Mouse (Mus musculus) heart, embryonic 11.5 days (tissue): ENCODE results near the gene Prkcq. TPM values are rescaled to one million over a fixed set of nuclear protein-coding genes. Genes with fewer than 3 reads are reported as not detected.

Experiments
- ATAC-seq: fragments of 200-750 bp; cut with Nextera tagmentation; replicated peaks from 2 replicates; pipeline ENCODE4 v1.8.0; 2017; ENCODE audit warnings: moderate library complexity; ENCODE audit not compliant: insufficient number of reproducible peaks, low FRiP score, low TSS enrichment
- H3K27ac ChIP-seq: fragments of 300-500 bp; sonication (generic); 2 replicates; pipeline ENCODE4 v1.5.1; 2014; ENCODE audit warnings: mild to moderate bottlenecking, low read depth, low read length
- H3K27me3 ChIP-seq: fragments of 300-500 bp; sonication (generic); 2 replicates; pipeline ENCODE4 v1.6.1; 2014; ENCODE audit warnings: mild to moderate bottlenecking, low read length, mixed read lengths; ENCODE audit not compliant: control insufficient read depth, insufficient read depth
- H3K36me3 ChIP-seq: fragments of 300-500 bp; sonication (generic); 2 replicates; pipeline ENCODE4 v1.6.1; 2014; ENCODE audit warnings: mild to moderate bottlenecking, low read length, moderate library complexity, mixed read lengths; ENCODE audit not compliant: control insufficient read depth, insufficient read depth
- H3K4me1 ChIP-seq: fragments of 300-500 bp; sonication (generic); 2 replicates; pipeline ENCODE4 v1.6.1; 2014; ENCODE audit warnings: low read length; ENCODE audit not compliant: control insufficient read depth, insufficient read depth
- H3K4me2 ChIP-seq: fragments of 300-500 bp; sonication (generic); 2 replicates; pipeline ENCODE4 v1.6.1; 2014; ENCODE audit warnings: mild to moderate bottlenecking, moderate library complexity
- H3K4me3 ChIP-seq: fragments of 300-500 bp; sonication (generic); 2 replicates; pipeline ENCODE4 v1.5.1; 2014; ENCODE audit warnings: low read depth, low read length
- H3K9ac ChIP-seq: fragments of 300-500 bp; sonication (generic); 2 replicates; pipeline ENCODE4 v1.6.1; 2014; ENCODE audit warnings: mild to moderate bottlenecking, low read depth, low read length, moderate library complexity
- H3K9me3 ChIP-seq: fragments of 300-500 bp; sonication (generic); replicated peaks from 2 replicates; pipeline ENCODE4 v1.6.1; 2016; ENCODE audit warnings: low read length; ENCODE audit not compliant: control insufficient read depth
- WGBS: fragments of 180-500 bp; shearing (Covaris S2); extraction: QIAGEN DNeasy Blood & Tissue Kit; methylation state at CpG from one replicate; pipeline ENCODE4 v1.1.7; 2014; ENCODE audit not compliant: insufficient replicate concordance; 5-methylcytosine and 5-hydroxymethylcytosine counted together
- polyA plus RNA-seq: library from polyadenylated mRNA; unstranded; fragments of >200 nt; fragmentation: Nextera tagmentation; extraction: Ambion mirVana; gene quantifications from 2 replicates; pipeline ENCODE4 v1.2.1, GENCODE M21; 2014

Prkcq gene
- polyA plus RNA-seq, 1 experiment from 2014 or later = 1.7 TPM

DNA sequence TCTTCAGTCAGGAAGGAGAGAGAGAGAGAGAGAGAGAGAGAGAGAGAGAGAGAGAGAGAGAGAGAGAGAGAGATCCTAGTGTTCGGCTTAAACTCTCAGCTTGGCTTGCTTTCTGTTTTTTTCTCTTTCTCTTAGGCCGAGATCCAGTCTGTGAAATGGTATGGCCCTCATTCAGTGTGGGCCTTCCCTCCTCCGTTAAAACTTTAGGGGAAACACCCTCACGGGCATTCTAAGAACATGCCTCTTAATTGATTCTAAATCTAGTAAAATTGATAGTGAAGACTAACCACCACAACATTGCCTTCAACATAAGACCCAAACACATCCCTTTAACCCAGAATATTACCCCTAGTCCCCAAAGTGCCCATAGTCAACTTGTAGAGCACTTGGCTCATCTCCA lies 66.3 kb downstream of the Prkcq start:
- Histone ChIP-seq H3K36me3 (no peaks in the 10 kb centered on the region), H3K9me3 (no peaks in the 10 kb centered on the region), H3K4me3 (no peak overlapping the region), H3K4me1 (no peaks in the 10 kb centered on the region), H3K27me3 (no peaks in the 10 kb centered on the region), H3K9ac (no peak overlapping the region), H3K4me2 (no peak overlapping the region), H3K27ac (no peak overlapping the region)
- ATAC-seq = no peak
- WGBS = 81% methylated on average over 4 of the region's 4 CpGs

DNA sequence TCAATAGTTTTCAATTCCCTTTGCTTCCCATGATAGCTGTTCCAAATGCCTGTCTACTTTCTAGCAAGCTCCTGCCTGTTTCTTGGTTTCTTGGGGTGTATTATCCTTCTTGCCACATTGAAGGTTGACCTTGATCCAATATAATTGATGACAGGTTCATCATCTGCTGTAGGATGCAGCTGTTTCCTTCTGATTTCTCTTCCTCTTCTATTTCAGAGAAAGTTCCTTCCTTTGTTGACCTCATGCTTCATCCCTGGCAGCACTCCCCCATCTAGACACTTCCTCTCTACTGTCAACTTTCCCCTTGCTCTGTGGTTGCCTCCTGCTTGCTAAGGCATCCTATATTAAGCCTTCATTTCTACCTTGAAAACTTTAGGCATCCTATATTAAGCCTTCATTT lies 67.6 kb downstream of the Prkcq start:
- Histone ChIP-seq H3K27me3 (no peaks in the 10 kb centered on the region), H3K4me3 (no peak overlapping the region), H3K9me3 (no peaks in the 10 kb centered on the region), H3K9ac (no peak overlapping the region), H3K4me2 (no peak overlapping the region), H3K4me1 (no peaks in the 10 kb centered on the region), H3K27ac (no peak overlapping the region), H3K36me3 (no peaks in the 10 kb centered on the region)
- no peak for ATAC-seq

DNA sequence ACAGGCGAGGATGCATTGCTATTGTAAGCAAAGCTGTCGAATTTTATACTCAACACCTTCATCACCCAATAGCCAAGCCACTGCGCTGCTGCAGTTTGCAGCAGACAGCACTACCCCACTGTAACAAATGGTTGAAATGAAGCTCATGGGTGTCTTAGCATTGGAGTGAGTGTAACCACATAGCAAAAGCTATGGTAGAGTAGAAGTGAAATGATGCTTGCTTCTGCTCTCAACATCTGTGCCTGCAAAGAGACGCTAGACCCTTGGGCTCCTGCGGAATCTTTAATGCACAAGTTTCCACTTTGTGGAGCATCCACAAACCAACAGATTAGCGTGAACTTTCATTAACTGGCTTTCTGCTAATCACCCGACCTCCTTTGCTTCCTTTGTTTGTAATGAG lies 74.0 kb downstream of the Prkcq start:
- H3K9me3 ChIP-seq = no peaks in the 10 kb centered on the region
- WGBS = 68% methylated on average over 7 of the region's 7 CpGs
- no peaks in the 10 kb centered on the region for H3K27me3 ChIP-seq
- H3K4me1 ChIP-seq = no peaks in the 10 kb centered on the region
- no peak overlapping the region for H3K4me2 ChIP-seq
- no peak overlapping the region for H3K27ac ChIP-seq
- H3K4me3 ChIP-seq = no peak overlapping the region
- no peak overlapping the region for H3K9ac ChIP-seq
- no peak for ATAC-seq
- no peaks in the 10 kb centered on the region for H3K36me3 ChIP-seq

- H3K4me2 ChIP-seq = no peak overlapping the region
- no peaks in the 10 kb centered on the region for H3K36me3 ChIP-seq
- ATAC-seq = no peak
- H3K9ac ChIP-seq = no peak overlapping the region
- H3K27ac ChIP-seq = no peak overlapping the region
- H3K9me3 ChIP-seq = no peaks in the 10 kb centered on the region
- no peak overlapping the region for H3K4me3 ChIP-seq
- H3K4me1 ChIP-seq = no peaks in the 10 kb centered on the region
- 51% methylated on average over 8 of the region's 8 CpGs for WGBS
- no peaks in the 10 kb centered on the region for H3K27me3 ChIP-seq
Observed at GRCm38 (mm10) chr2:11253945-11254344, 82.0 kb downstream of the Prkcq start.

DNA sequence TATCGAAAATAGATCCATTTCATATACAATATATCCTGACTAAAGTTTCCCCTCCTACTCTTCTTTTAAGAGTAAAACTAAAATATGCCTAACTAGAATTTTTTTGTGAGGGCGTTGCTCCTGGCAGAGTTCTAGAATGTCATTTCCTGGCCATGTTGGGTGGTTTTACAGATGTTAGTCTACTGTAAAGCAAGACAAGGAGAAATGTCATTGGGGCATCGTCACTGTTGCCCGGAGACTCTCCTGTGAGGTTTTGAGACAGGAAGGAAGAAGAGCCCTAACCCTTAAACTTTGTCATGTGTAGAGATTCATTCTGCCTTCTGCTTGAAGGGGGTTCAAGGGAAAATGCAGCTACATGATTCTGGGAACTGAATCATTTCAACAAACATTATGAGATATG lies 82.5 kb downstream of the Prkcq start:
- no peaks in the 10 kb centered on the region for H3K4me1 ChIP-seq
- no peak overlapping the region for H3K4me2 ChIP-seq
- H3K9me3 ChIP-seq = no peaks in the 10 kb centered on the region
- H3K36me3 ChIP-seq = no peaks in the 10 kb centered on the region
- no peak overlapping the region for H3K9ac ChIP-seq
- H3K27me3 ChIP-seq = no peaks in the 10 kb centered on the region
- ATAC-seq = no peak
- H3K27ac ChIP-seq = no peak overlapping the region
- no peak overlapping the region for H3K4me3 ChIP-seq
- 85% methylated on average over 4 of the region's 4 CpGs for WGBS

DNA sequence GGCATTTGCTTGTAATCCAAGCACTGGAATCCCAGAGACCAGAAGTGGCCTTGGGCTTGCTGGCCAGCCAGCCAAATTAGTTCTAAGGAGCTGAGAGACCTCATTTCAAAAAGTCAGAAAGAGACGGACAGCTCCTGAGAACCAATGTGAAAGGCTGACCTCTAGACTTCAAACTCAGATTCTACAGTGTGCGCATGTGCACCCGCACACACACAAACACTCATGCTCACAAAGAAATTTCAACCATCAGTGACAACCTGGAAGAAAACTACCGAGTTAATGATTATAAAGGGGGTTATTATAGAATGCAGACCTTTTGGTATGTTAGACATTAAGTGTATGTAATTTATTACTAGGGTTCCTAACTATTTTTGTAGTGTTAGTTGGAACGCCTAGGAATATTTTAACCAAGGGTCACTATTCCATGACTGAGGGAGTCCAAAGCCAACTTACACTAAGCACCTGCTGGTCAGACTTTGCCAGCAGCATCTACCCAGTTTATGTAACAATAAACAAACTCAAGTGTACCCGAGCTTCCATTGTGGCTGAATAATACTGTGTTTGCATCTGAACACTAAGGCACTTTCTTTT lies 85.4 kb downstream of the Prkcq start:
- 77% methylated on average over 6 of the region's 6 CpGs for WGBS
- H3K4me2 ChIP-seq = no peak overlapping the region
- no peaks in the 10 kb centered on the region for H3K4me1 ChIP-seq
- H3K27ac ChIP-seq = no peak overlapping the region
- H3K27me3 ChIP-seq = no peaks in the 10 kb centered on the region
- H3K36me3 ChIP-seq = no peaks in the 10 kb centered on the region
- no peaks in the 10 kb centered on the region for H3K9me3 ChIP-seq
- no peak overlapping the region for H3K4me3 ChIP-seq
- ATAC-seq = no peak
- H3K9ac ChIP-seq = no peak overlapping the region

GRCm38 (mm10) chr2:11258181-11258580 lies 86.3 kb downstream of the Prkcq start:
- H3K9ac ChIP-seq = no peak overlapping the region
- no peaks in the 10 kb centered on the region for H3K9me3 ChIP-seq
- no peak for ATAC-seq
- H3K4me1 ChIP-seq = no peaks in the 10 kb centered on the region
- no peak overlapping the region for H3K4me3 ChIP-seq
- WGBS = 73% methylated on average over 1 of the region's 1 CpGs
- H3K27me3 ChIP-seq = no peaks in the 10 kb centered on the region
- H3K4me2 ChIP-seq = no peak overlapping the region
- no peaks in the 10 kb centered on the region for H3K36me3 ChIP-seq
- no peak overlapping the region for H3K27ac ChIP-seq

DNA sequence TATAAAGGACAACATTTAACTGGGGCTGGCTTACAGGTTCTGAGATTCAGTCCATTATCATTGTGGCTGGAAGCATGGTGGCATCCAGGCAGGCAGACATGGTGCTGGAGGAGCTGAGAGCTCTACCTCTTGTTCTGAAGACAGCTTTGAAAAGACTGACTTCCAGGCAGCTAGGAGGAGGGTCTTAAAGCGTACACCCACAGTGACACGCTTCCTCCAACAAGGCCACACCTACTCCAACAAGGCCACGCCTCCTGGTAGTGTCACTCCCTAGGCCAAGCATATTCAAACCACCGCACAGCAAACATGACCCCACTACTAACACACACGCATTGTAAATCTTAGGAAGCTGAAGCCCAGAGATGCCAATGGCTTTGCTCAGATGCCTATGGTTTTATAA lies 87.5 kb downstream of the Prkcq start:
- H3K4me1 ChIP-seq = no peaks in the 10 kb centered on the region
- no peak overlapping the region for H3K4me3 ChIP-seq
- ATAC-seq = no peak
- H3K27ac ChIP-seq = no peak overlapping the region
- H3K36me3 ChIP-seq = no peaks in the 10 kb centered on the region
- 76% methylated on average over 5 of the region's 5 CpGs for WGBS
- no peak overlapping the region for H3K4me2 ChIP-seq
- H3K27me3 ChIP-seq = no peaks in the 10 kb centered on the region
- H3K9me3 ChIP-seq = no peaks in the 10 kb centered on the region
- no peak overlapping the region for H3K9ac ChIP-seq

DNA sequence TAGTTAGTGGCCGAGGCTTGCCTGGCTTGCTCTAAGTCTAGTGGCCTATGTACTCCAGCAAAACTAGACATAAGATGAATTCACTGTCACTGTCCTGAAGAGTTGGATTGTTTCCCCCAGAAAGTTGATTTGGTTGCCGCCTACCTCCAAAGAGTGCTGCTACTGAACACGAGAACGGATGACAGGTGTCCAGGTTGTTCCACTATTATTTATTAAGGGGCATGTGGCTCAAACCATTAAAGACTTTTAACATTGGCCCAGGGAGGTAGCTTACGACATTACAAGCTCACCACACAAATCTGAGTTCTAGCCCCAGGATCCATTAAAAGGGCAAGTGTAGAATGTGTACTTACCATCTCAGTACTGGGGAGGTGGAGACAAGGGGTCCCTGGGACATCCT lies 92.9 kb downstream of the Prkcq start:
- Histone ChIP-seq H3K4me1 (no peaks in the 10 kb centered on the region), H3K9me3 (no peaks in the 10 kb centered on the region), H3K27ac (no peak overlapping the region), H3K4me3 (no peak overlapping the region), H3K27me3 (no peaks in the 10 kb centered on the region), H3K9ac (no peak overlapping the region), H3K4me2 (no peak overlapping the region), H3K36me3 (no peaks in the 10 kb centered on the region)
- 86% methylated on average over 5 of the region's 5 CpGs for WGBS
- ATAC-seq = no peak
